Mouse (Mus musculus) neural tube, embryonic 11.5 days (tissue): ENCODE measurements at regions not wholly inside any gene's neighbourhood (a gene's known extent, or its start where the extent isn't known, plus 50 kb on each side); places are given as distances from the start of the nearest gene placed in this dataset.

Experiments
- ATAC-seq: fragments of 200-750 bp; cut with Nextera tagmentation; 2 replicates; pipeline ENCODE4 v1.8.0; 2017; ENCODE audit warnings: moderate number of reproducible peaks, mild to moderate bottlenecking, moderate TSS enrichment, moderate library complexity; ENCODE audit not compliant: insufficient read depth, low FRiP score, low TSS enrichment
- DNase-seq: peaks from one replicate; pipeline ENCODE4 v3.0.0-alpha.2; 2015; ENCODE audit warnings: low spot score
- H3K27ac ChIP-seq: fragments of 300-500 bp; sonication (generic); 2 replicates; pipeline ENCODE4 v1.5.1; 2014; ENCODE audit warnings: low read depth, mild to moderate bottlenecking, low read length
- H3K27me3 ChIP-seq: fragments of 300-500 bp; sonication (generic); 2 replicates; pipeline ENCODE4 v1.6.1; 2014; ENCODE audit warnings: mild to moderate bottlenecking, low read length, mixed read lengths; ENCODE audit not compliant: control insufficient read depth, insufficient read depth
- H3K36me3 ChIP-seq: fragments of 300-500 bp; sonication (generic); 2 replicates; pipeline ENCODE4 v1.6.1; 2014; ENCODE audit warnings: mild to moderate bottlenecking, low read length, moderate library complexity, mixed read lengths; ENCODE audit not compliant: control insufficient read depth, insufficient read depth
- H3K4me1 ChIP-seq: fragments of 300-500 bp; sonication (generic); 2 replicates; pipeline ENCODE4 v1.6.1; 2014; ENCODE audit warnings: low read length, mixed read lengths; ENCODE audit not compliant: control insufficient read depth, insufficient read depth
- H3K4me2 ChIP-seq: fragments of 300-500 bp; sonication (generic); 2 replicates; pipeline ENCODE4 v1.6.1; 2014; ENCODE audit warnings: low read depth, mild to moderate bottlenecking, moderate library complexity
- H3K4me3 ChIP-seq: fragments of 300-500 bp; sonication (generic); 2 replicates; pipeline ENCODE4 v1.5.1; 2014; ENCODE audit warnings: low read depth, low read length
- H3K9ac ChIP-seq: fragments of 300-500 bp; sonication (generic); 2 replicates; pipeline ENCODE4 v1.6.1; 2014; ENCODE audit warnings: mild to moderate bottlenecking, low read length
- H3K9me3 ChIP-seq: fragments of 300-500 bp; sonication (generic); 2 replicates; pipeline ENCODE4 v1.6.1; 2016; ENCODE audit warnings: low read length; ENCODE audit not compliant: control insufficient read depth
- WGBS: fragments of 180-500 bp; shearing (Covaris S2); extraction: QIAGEN DNeasy Blood & Tissue Kit; methylation state at CpG from one replicate; pipeline ENCODE4 v1.1.7; 2014; 5-methylcytosine and 5-hydroxymethylcytosine counted together

GRCm38 (mm10) chr3:56660594-56660993 is 477.1 kb upstream of the Nbea start:
- Histone ChIP-seq H3K4me1 (no peaks in the 10 kb centered on the region), H3K36me3 (no peaks in the 10 kb centered on the region), H3K27ac (no peak overlapping the region), H3K27me3 (no peaks in the 10 kb centered on the region), H3K4me3 (no peak overlapping the region), H3K4me2 (no peak overlapping the region), H3K9ac (no peak overlapping the region), H3K9me3 (no peaks in the 10 kb centered on the region)
- no peak for ATAC-seq
- DNase-seq = no peak
- 92% methylated on average over 2 of the region's 2 CpGs for WGBS

- WGBS = 73% methylated on average over 3 of the region's 3 CpGs
- no peak overlapping the region for H3K4me3 ChIP-seq
- DNase-seq (no peak), ATAC-seq (no peak)
- no peak overlapping the region for H3K4me2 ChIP-seq
- no peak overlapping the region for H3K9ac ChIP-seq
- no peaks in the 10 kb centered on the region for H3K9me3 ChIP-seq
- no peaks in the 10 kb centered on the region for H3K36me3 ChIP-seq
- no peaks in the 10 kb centered on the region for H3K27me3 ChIP-seq
- no peaks in the 10 kb centered on the region for H3K4me1 ChIP-seq
- no peak overlapping the region for H3K27ac ChIP-seq
Measured at GRCm38 (mm10) chr3:56647313-56647712, 463.8 kb upstream of the Nbea start.
